Mouse (Mus musculus) midbrain, embryonic 11.5 days (tissue): ENCODE measurements around the gene Cx3cr1. TPM values are rescaled to one million over a fixed set of nuclear protein-coding genes. Genes with fewer than 3 reads are reported as not detected.

Source experiments
- ATAC-seq: fragments of 200-750 bp; cut with Nextera tagmentation; 2 replicates; pipeline ENCODE4 v1.8.0; 2017; ENCODE audit warnings: moderate TSS enrichment, moderate library complexity; ENCODE audit not compliant: low FRiP score
- DNase-seq: peaks from one replicate; pipeline ENCODE4 v3.0.0; 2015; ENCODE audit warnings: low spot score; ENCODE audit errors: missing footprints
- H3K27ac ChIP-seq: fragments of 300-500 bp; sonication (generic); 2 replicates; pipeline ENCODE4 v1.5.1; 2014; ENCODE audit warnings: low read depth, low read length
- H3K27me3 ChIP-seq: fragments of 300-500 bp; sonication (generic); 2 replicates; pipeline ENCODE4 v1.6.1; 2014; ENCODE audit warnings: mild to moderate bottlenecking, low read length, moderate library complexity, mixed read lengths; ENCODE audit not compliant: control insufficient read depth, insufficient read depth
- H3K36me3 ChIP-seq: fragments of 300-500 bp; sonication (generic); 2 replicates; pipeline ENCODE4 v1.6.1; 2014; ENCODE audit warnings: mild to moderate bottlenecking, low read length, moderate library complexity, mixed read lengths; ENCODE audit not compliant: control insufficient read depth, insufficient read depth
- H3K4me1 ChIP-seq: fragments of 300-500 bp; sonication (generic); 2 replicates; pipeline ENCODE4 v1.6.1; 2014; ENCODE audit warnings: low read length; ENCODE audit not compliant: control insufficient read depth, insufficient read depth
- H3K4me2 ChIP-seq: fragments of 300-500 bp; sonication (generic); 2 replicates; pipeline ENCODE4 v1.6.1; 2014; ENCODE audit warnings: mild to moderate bottlenecking, moderate library complexity
- H3K4me3 ChIP-seq: fragments of 300-500 bp; sonication (generic); 2 replicates; pipeline ENCODE4 v1.5.1; 2014; ENCODE audit warnings: low read depth, low read length
- H3K9ac ChIP-seq: fragments of 300-500 bp; sonication (generic); 2 replicates; pipeline ENCODE4 v1.6.1; 2014; ENCODE audit warnings: low read length
- H3K9me3 ChIP-seq: fragments of 300-500 bp; sonication (generic); 2 replicates; pipeline ENCODE4 v1.6.1; 2016; ENCODE audit warnings: low read length; ENCODE audit not compliant: control insufficient read depth
- WGBS: fragments of 180-500 bp; shearing (Covaris S2); extraction: QIAGEN DNeasy Blood & Tissue Kit; methylation state at CpG from one replicate; pipeline ENCODE4 v1.1.7; 2014; 5-methylcytosine and 5-hydroxymethylcytosine counted together
- polyA plus RNA-seq: library from polyadenylated mRNA; unstranded; fragments of >200 nt; fragmentation: Nextera tagmentation; extraction: Ambion mirVana; gene quantifications from 2 replicates; pipeline ENCODE4 v1.2.1, GENCODE M21; 2014

Cx3cr1 gene
- polyA plus RNA-seq, 1 experiment from 2014 or later, result 2.9 TPM

DNA sequence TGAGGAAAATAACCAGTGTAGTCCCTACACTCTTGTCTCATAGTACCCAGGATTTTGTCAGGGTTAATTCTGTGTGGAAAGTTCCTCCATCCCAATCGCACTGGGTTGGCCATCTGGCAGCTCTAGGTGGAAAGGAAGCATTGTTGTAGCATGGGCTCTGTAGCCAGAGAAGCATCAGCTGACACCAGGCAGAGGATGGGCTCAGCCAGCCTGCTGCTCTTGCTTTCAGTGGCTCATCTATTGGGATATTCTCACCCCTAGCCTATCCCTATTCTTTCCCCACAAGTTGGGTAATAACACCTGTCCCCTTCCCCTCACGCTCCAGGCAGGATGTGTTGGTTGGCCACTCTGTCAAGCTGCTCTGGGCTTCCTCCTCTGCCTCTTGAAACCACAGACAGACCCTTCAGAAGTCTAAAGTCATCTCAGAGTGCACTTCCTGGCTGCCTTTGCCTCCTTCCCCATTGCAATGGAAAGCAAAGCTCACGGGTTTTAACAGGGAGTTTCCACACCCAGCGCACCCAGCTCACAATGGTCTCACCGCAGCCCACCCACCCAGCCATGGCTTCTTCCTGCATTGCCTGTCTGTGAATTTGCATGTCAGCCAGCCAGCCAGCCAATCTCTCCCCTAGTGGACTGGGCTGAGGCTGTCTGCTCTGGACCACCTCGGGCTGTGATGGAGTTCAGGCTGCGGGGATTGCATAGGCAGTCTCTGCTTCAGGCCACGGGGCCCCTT is 15.0 kb downstream of the Cx3cr1 start:
- H3K9me3 ChIP-seq, result no peaks in the 10 kb centered on the region
- ATAC-seq (peak; percentile 70), DNase-seq (peak; percentile 82)
- no peaks in the 10 kb centered on the region for H3K27me3 ChIP-seq
- H3K9ac ChIP-seq, result no peak overlapping the region
- no peak overlapping the region for H3K27ac ChIP-seq
- no peaks in the 10 kb centered on the region for H3K36me3 ChIP-seq
- H3K4me2 ChIP-seq, result no peak overlapping the region
- no peak overlapping the region for H3K4me3 ChIP-seq
- 47% methylated on average over 8 of the region's 8 CpGs for WGBS
- H3K4me1 ChIP-seq, result peaks cover 4% of the 10 kb centered on the region; the same call in 1 of the 2 replicates

DNA sequence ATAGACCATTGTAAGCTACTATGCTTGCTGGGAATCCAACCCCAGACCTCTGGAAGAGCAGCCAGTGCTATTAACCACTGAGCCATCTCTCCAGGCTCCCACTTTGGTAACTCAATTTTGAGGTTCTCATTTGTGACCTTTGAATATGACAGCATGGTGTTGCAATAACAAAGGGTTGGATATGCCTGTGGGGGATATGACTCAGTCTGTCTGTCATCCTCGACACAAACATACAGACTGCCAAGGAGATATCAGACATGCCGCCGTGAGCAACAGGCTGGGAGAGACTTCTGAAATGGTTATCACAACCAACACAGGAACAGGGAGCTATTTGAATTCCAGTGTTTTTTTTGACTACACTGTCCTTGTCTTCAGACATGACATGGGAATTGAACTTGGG is 20.3 kb downstream of the Cx3cr1 start:
- no peaks in the 10 kb centered on the region for H3K9me3 ChIP-seq
- 81% methylated on average over 3 of the region's 3 CpGs for WGBS
- DNase-seq, result no peak
- H3K4me2 ChIP-seq, result no peak overlapping the region
- no peaks in the 10 kb centered on the region for H3K4me1 ChIP-seq
- H3K27me3 ChIP-seq, result no peaks in the 10 kb centered on the region
- ATAC-seq, result no peak
- no peak overlapping the region for H3K9ac ChIP-seq
- H3K4me3 ChIP-seq, result no peak overlapping the region
- H3K36me3 ChIP-seq, result no peaks in the 10 kb centered on the region
- no peak overlapping the region for H3K27ac ChIP-seq

DNA sequence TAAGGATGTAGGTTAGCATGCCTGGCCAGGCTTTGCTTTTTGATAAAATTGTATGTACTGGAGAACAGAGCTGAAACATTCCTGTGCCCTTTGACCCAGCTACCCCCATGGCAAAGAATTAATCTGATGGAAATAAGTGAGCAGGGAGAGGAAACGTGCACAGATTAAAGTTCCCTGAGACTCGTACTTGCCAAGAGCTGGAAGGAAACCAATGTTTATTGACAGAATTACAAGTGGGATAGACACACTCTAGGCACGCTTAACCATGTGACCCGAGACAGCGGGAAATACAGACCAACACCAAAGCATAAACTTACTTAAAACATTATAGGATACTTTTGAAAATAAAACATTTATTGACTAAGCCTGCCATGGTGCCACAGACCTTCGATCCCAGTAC is 21.2 kb downstream of the Cx3cr1 start:
- no peaks in the 10 kb centered on the region for H3K36me3 ChIP-seq
- H3K27ac ChIP-seq, result no peak overlapping the region
- no peak overlapping the region for H3K4me3 ChIP-seq
- no peak overlapping the region for H3K9ac ChIP-seq
- no peak overlapping the region for H3K4me2 ChIP-seq
- 82% methylated on average over 6 of the region's 6 CpGs for WGBS
- H3K4me1 ChIP-seq, result no peaks in the 10 kb centered on the region
- no peaks in the 10 kb centered on the region for H3K9me3 ChIP-seq
- no peak for ATAC-seq
- no peak for DNase-seq
- H3K27me3 ChIP-seq, result no peaks in the 10 kb centered on the region

DNA sequence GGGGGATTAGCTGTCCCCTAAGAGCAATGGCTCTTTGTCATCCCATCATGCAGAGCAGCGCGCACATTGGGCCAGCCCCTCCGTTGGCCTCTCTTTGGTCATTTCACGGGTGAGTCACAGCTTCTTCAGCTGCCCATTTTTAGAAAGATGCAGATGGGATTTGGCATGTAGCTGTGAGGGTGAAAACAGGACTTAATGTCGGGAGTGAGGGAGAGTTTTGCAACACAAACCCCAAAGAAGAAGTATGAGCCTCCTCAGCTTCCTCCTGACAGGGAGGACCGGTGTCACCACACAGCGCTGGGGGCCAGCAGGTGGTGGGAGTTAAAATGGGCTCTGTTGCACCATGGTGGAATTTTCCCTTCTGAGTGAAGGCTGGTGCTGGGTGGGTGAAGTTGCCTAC is 26.6 kb downstream of the Cx3cr1 start:
- Histone ChIP-seq H3K27ac (no peak overlapping the region), H3K4me3 (no peak overlapping the region), H3K27me3 (no peaks in the 10 kb centered on the region), H3K9me3 (no peaks in the 10 kb centered on the region), H3K4me1 (no peaks in the 10 kb centered on the region), H3K36me3 (no peaks in the 10 kb centered on the region), H3K9ac (no peak overlapping the region), H3K4me2 (no peak overlapping the region)
- WGBS, result 72% methylated on average over 7 of the region's 7 CpGs
- DNase-seq, result no peak
- no peak for ATAC-seq

DNA sequence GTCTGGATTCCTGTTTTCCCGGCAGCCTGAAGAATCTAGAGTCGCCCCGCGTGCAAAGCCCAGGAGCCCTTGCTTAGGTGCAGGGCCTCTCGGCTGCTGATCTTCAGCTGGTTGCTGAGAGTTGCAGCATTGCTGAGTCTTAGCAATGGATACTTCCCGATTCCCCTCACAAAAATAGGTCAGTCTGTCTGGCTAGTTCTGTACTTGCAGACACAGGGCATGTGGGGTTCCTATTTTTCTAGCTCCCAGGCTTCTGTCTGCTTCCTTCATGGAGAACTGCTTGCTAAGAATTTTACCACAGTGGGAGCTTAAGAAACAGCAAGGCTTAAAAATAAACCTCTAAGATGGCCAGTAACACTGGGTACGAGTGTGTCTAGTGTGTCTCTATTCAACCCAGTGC is 32.3 kb downstream of the Cx3cr1 start:
- H3K27ac ChIP-seq, result no peak overlapping the region

DNA sequence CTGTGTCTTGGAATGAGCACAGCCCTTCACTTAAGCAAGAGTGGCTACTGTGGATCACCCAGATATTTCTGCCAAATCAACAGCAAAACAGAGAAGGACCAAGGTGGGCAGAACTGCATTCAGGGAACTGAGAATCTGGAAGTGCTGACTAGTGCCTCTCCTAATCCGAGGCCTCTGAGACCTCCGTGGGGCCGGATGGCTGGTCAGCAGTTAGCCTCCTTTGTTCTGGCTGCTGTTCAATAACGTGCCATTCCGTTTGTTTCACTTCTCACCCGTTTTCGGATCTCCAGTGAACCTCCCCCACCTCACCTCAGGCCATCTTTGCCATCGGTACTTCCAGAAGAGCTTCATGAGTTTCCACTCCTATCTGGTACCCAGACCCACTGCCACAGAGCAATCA is 35.3 kb downstream of the Cx3cr1 start:
- WGBS, result 78% methylated on average over 8 of the region's 8 CpGs
- ATAC-seq (no peak), DNase-seq (no peak)
- Histone ChIP-seq H3K4me1 (no peaks in the 10 kb centered on the region), H3K9me3 (no peaks in the 10 kb centered on the region), H3K4me3 (no peak overlapping the region), H3K4me2 (no peak overlapping the region), H3K27ac (no peak overlapping the region), H3K36me3 (no peaks in the 10 kb centered on the region), H3K27me3 (no peaks in the 10 kb centered on the region), H3K9ac (no peak overlapping the region)

More for the DNA sequence above, 32.3 kb downstream of the Cx3cr1 start:
- no peaks in the 10 kb centered on the region for H3K36me3 ChIP-seq
- no peak overlapping the region for H3K4me3 ChIP-seq
- H3K9ac ChIP-seq, result no peak overlapping the region
- no peaks in the 10 kb centered on the region for H3K27me3 ChIP-seq
- DNase-seq (no peak), ATAC-seq (no peak)
- H3K4me1 ChIP-seq, result no peaks in the 10 kb centered on the region
- WGBS, result 83% methylated on average over 7 of the region's 7 CpGs
- H3K9me3 ChIP-seq, result no peaks in the 10 kb centered on the region
- no peak overlapping the region for H3K4me2 ChIP-seq

DNA sequence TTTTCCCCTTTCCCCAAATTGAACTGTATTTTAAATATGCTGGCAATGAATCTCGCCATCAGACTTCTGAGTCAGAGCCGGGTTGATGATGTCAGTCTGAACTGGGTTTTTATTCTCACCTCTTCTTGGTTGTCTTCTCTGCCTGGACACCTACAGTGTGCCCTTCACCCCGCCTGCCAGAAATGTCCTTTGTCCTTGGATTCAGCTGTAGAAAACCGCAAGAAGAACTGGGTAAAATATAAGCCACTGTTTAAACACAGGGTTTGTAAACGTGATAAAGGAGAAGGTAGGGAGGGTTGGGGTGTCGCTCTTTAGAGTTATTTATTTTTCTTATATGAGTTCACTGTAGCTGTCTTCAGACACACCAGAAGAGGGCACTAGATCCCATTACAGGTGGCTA is 37.0 kb downstream of the Cx3cr1 start:
- Histone ChIP-seq H3K36me3 (no peaks in the 10 kb centered on the region), H3K4me1 (no peaks in the 10 kb centered on the region), H3K27me3 (no peaks in the 10 kb centered on the region), H3K27ac (no peak overlapping the region), H3K9ac (no peak overlapping the region), H3K4me3 (no peak overlapping the region), H3K9me3 (no peaks in the 10 kb centered on the region), H3K4me2 (no peak overlapping the region)
- DNase-seq (no peak), ATAC-seq (no peak)
- WGBS, result 88% methylated on average over 6 of the region's 6 CpGs

DNA sequence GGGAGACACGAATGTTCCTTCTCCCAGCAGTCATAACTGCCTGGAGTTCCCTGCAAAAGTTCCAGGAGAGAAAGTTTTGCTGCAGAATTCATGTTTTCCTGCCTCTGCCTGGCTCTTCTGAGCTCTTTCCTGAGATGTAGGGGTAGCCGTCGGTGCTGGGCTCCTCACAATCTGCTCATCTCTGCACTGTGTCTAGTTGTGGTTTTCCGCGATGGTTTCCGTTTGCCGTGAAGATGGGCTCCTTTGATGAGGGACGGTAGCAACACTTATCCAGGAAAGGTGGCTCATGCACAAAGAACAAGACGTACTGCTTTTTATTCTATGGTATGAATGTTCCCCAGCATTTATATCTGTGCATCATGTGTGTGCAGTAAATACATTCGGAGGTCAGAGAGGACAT is 39.3 kb downstream of the Cx3cr1 start:
- 87% methylated on average over 10 of the region's 10 CpGs for WGBS
- Histone ChIP-seq H3K4me2 (no peak overlapping the region), H3K27ac (no peak overlapping the region), H3K4me3 (no peak overlapping the region), H3K9ac (no peak overlapping the region), H3K9me3 (no peaks in the 10 kb centered on the region), H3K27me3 (no peaks in the 10 kb centered on the region), H3K36me3 (no peaks in the 10 kb centered on the region), H3K4me1 (no peaks in the 10 kb centered on the region)
- no peak for ATAC-seq
- DNase-seq, result no peak

DNA sequence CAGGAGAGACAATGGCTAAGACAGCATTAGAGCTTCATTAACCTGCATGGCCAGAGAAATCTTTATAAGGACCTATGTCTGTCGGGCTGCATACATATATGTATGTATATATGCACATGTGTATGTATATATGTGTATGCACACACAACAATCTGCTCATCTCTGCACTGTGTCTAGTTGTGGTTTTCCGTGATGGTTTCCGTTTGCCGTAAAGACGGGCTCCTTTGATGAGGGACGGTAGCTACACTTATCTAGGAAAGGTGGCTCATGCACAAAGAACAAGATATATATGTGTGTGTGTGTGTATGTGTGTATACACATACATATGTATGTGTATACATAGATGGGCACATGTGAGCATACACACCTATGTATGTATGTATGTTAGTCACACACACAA is 39.8 kb downstream of the Cx3cr1 start:
- ATAC-seq (no peak), DNase-seq (no peak)
- Histone ChIP-seq H3K4me1 (no peaks in the 10 kb centered on the region), H3K9me3 (no peaks in the 10 kb centered on the region), H3K27ac (no peak overlapping the region), H3K4me3 (no peak overlapping the region), H3K27me3 (no peaks in the 10 kb centered on the region), H3K36me3 (no peaks in the 10 kb centered on the region), H3K9ac (no peak overlapping the region), H3K4me2 (no peak overlapping the region)
- WGBS, result 93% methylated on average over 6 of the region's 6 CpGs
